Mouse (Mus musculus): ENCODE results near the gene Grin3b. TPM values are rescaled to one million over a fixed set of nuclear protein-coding genes. Genes with fewer than 3 reads are reported as not detected.

Grin3b gene
- total RNA-seq, 2 experiments from 2014 or later, result 0.14 to 0.20 TPM

GRCm38 (mm10) chr10:80022164-80022563 lies 51.6 kb downstream of the Grin3b start:
- no peak overlapping the region for H3K27ac ChIP-seq
- no peak for DNase-seq (ENCODE audit: extremely low spot score in 1 of 2, low spot score in 2 of 2)
- no peak for TF ChIP-seq CTCF (IDR thresholded peaks at IDR 0.05)
- no peak overlapping the region for H3K4me3 ChIP-seq
- intact Hi-C loops (cut with DNase I), result loop anchor here (2.0 kb wide), 1 partner anchor 17 kb away; no protein-coding TSS in a partner anchor

- TF ChIP-seq CTCF (IDR thresholded peaks at IDR 0.05), result no peak
- no peak overlapping the region for H3K4me3 ChIP-seq
- H3K27ac ChIP-seq, result no peak overlapping the region
- DNase-seq (ENCODE audit: extremely low spot score in 1 of 2, low spot score in 2 of 2), result no peak
- intact Hi-C loops (cut with DNase I), result loop anchor here (2.0 kb wide), 1 partner anchor 18 kb away; no protein-coding TSS in a partner anchor
Observed at GRCm38 (mm10) chr10:80022806-80023205, 52.3 kb downstream of the Grin3b start.

GRCm38 (mm10) chr10:80023758-80024157 lies 53.2 kb downstream of the Grin3b start:
- Histone ChIP-seq H3K27ac (no peak overlapping the region), H3K4me3 (no peak overlapping the region)
- DNase-seq (ENCODE audit: extremely low spot score in 1 of 2, low spot score in 2 of 2), result no peak
- intact Hi-C loops (cut with DNase I), result loop anchor here (2.0 kb wide), 1 partner anchor 19 kb away; no protein-coding TSS in a partner anchor
- TF ChIP-seq CTCF (IDR thresholded peaks at IDR 0.05), result no peak

GRCm38 (mm10) chr10:80024229-80025043 lies 53.9 kb downstream of the Grin3b start:
- no peak overlapping the region for H3K27ac ChIP-seq
- DNase-seq (ENCODE audit: extremely low spot score in 1 of 2, low spot score in 2 of 2), result no peak
- H3K4me3 ChIP-seq, result no peak overlapping the region
- intact Hi-C loops (cut with DNase I), result no loop called here
- no peak for TF ChIP-seq CTCF (IDR thresholded peaks at IDR 0.05)

- H3K4me3 ChIP-seq, result no peak overlapping the region
- TF ChIP-seq CTCF (IDR thresholded peaks at IDR 0.05), result no peak
- no peak for DNase-seq (ENCODE audit: extremely low spot score in 1 of 2, low spot score in 2 of 2)
- intact Hi-C loops (cut with DNase I), result no loop called here
- H3K27ac ChIP-seq, result no peak overlapping the region
Observed at GRCm38 (mm10) chr10:80025044-80025347, 54.5 kb downstream of the Grin3b start.

GRCm38 (mm10) chr10:80025463-80025862 lies 54.9 kb downstream of the Grin3b start:
- no peak for TF ChIP-seq CTCF (IDR thresholded peaks at IDR 0.05)
- intact Hi-C loops (cut with DNase I), result no loop called here
- no peak overlapping the region for H3K27ac ChIP-seq
- H3K4me3 ChIP-seq, result no peak overlapping the region
- DNase-seq (ENCODE audit: extremely low spot score in 1 of 2, low spot score in 2 of 2), result no peak

GRCm38 (mm10) chr10:80025889-80026288 lies 55.4 kb downstream of the Grin3b start:
- DNase-seq (ENCODE audit: extremely low spot score in 1 of 2, low spot score in 2 of 2), result no peak
- H3K4me3 ChIP-seq, result no peak overlapping the region
- intact Hi-C loops (cut with DNase I), result no loop called here
- TF ChIP-seq CTCF (IDR thresholded peaks at IDR 0.05), result no peak
- H3K27ac ChIP-seq, result no peak overlapping the region

Other genes with a start within 250 kb of the Grin3b start
- 10 to 100 TPM; 45.1 to 51.6 TPM for gene Polrmt, start 224.1 kb upstream of the Grin3b start, total RNA-seq (2021)
- 1 to 10 TPM; 4.5 to 4.8 TPM for gene Fgf22, start 215.6 kb upstream of the Grin3b start, total RNA-seq (2021)
- 10 to 100 TPM; 93.3 to 97.5 TPM for gene Rnf126, start 203.8 kb upstream of the Grin3b start, total RNA-seq (2021)
- gene Fstl3, start 193.4 kb upstream of the Grin3b start, total RNA-seq (2021), result 1 to 10 TPM; 2.5 to 2.6 TPM
- under 1 TPM; 0.58 to 0.75 TPM for gene Prss57, start 179.8 kb upstream of the Grin3b start, total RNA-seq (2021)
- 100 to 1,000 TPM; 293 to 312 TPM for gene Palm, start 177.1 kb upstream of the Grin3b start, total RNA-seq (2021)
- gene Misp, start 149.7 kb upstream of the Grin3b start, total RNA-seq (2021), result under 1 TPM; 0.59 to 0.89 TPM
- gene Ptbp1, start 116.3 kb upstream of the Grin3b start, total RNA-seq (2021), result 10 to 100 TPM; 55.5 to 61.7 TPM
- gene Prtn3, start 96.2 kb upstream of the Grin3b start, total RNA-seq (2021), result 1 to 10 TPM; 1.7 to 2.6 TPM
- 10 to 100 TPM; 51.8 to 63.0 TPM for gene Plppr3, start 96.1 kb upstream of the Grin3b start, total RNA-seq (2021)
- gene Elane, start 84.5 kb upstream of the Grin3b start, total RNA-seq (2021), result not detected
- gene Cfd, start 79.9 kb upstream of the Grin3b start, total RNA-seq (2021), result not detected
- 10 to 100 TPM; 55.3 to 55.5 TPM for gene Med16, start 61.8 kb upstream of the Grin3b start, total RNA-seq (2021)
- not detected for gene Gm26602, start 59.9 kb upstream of the Grin3b start, total RNA-seq (2021)
- gene Kiss1r, start 53.7 kb upstream of the Grin3b start, total RNA-seq (2021), result 1 to 10 TPM; 6.6 to 9.1 TPM
- 100 to 1,000 TPM; 318 to 346 TPM for gene R3hdm4, start 49.5 kb upstream of the Grin3b start, total RNA-seq (2021)
- gene Arid3a, start 43.7 kb upstream of the Grin3b start, total RNA-seq (2021), result 1 to 10 TPM; 5.7 to 10.0 TPM
- 10 to 100 TPM; 45.4 to 49.4 TPM for gene Wdr18, start 10.6 kb upstream of the Grin3b start, total RNA-seq (2021)
- gene Tmem259, start 13.6 kb downstream of the Grin3b start, total RNA-seq (2021), result 100 to 1,000 TPM; 122 to 126 TPM
- 1 to 10 TPM; 5.6 to 8.0 TPM for gene Cnn2, start 17.9 kb downstream of the Grin3b start, total RNA-seq (2021)
- gene Abca7, start 25.8 kb downstream of the Grin3b start, total RNA-seq (2021), result 10 to 100 TPM; 13.5 to 13.8 TPM
- gene Arhgap45, start 45.9 kb downstream of the Grin3b start, total RNA-seq (2021), result 1 to 10 TPM; 3.5 TPM
- gene Polr2e, start 69.1 kb downstream of the Grin3b start, total RNA-seq (2021), result 10 to 100 TPM; 73.0 to 76.0 TPM
- gene Gpx4, start 76.5 kb downstream of the Grin3b start, total RNA-seq (2021), result 100 to 1,000 TPM; 494 to 526 TPM
- 10 to 100 TPM; 21.4 to 22.1 TPM for gene Sbno2, start 134.9 kb downstream of the Grin3b start, total RNA-seq (2021)
- 100 to 1,000 TPM; 102 to 106 TPM for gene Stk11, start 145.1 kb downstream of the Grin3b start, total RNA-seq (2021)
- 100 to 1,000 TPM; 356 to 366 TPM for gene Atp5d, start 167.9 kb downstream of the Grin3b start, total RNA-seq (2021)
- 100 to 1,000 TPM; 431 to 456 TPM for gene Cbarp, start 170.1 kb downstream of the Grin3b start, total RNA-seq (2021)
- 100 to 1,000 TPM in 1 of 2 experiments, 10 to 100 TPM in 1; 80.7 to 127 TPM for gene Midn, start 177.6 kb downstream of the Grin3b start, total RNA-seq (2021)
- gene Cirbp, start 195.3 kb downstream of the Grin3b start, total RNA-seq (2021), result 10 to 100 TPM; 75.8 to 93.0 TPM
- 1 to 10 TPM; 6.0 to 8.1 TPM for gene 1600002K03Rik, start 202.2 kb downstream of the Grin3b start, total RNA-seq (2021)
- gene Efna2, start 208.8 kb downstream of the Grin3b start, total RNA-seq (2021), result 1 to 10 TPM; 6.8 to 7.2 TPM